Mouse (Mus musculus): Measurements from ENCODE around the gene St6galnac5.

- TF ChIP-seq POLR2A (IDR thresholded peaks at IDR 0.05; ENCODE audit: low read depth, low read length) (no peak), CTCF (IDR thresholded peaks at IDR 0.05; ENCODE audit: extremely low read depth, insufficient read depth, insufficient read length, insufficient replicate concordance) (no peak)
These were observed 109.5 kb downstream of the St6galnac5 start for GRCm38 (mm10) chr3:152872596-152872995.

Data from spleen, adult 2 months (tissue).